Mouse (Mus musculus) forebrain, postnatal 0 days (tissue): ENCODE measurements around the gene Hist1h4k. TPM values are rescaled to one million over a fixed set of nuclear protein-coding genes. Genes with fewer than 3 reads are reported as not detected.
"Not testable (repeated sequence)": the region's sequence is repeated elsewhere in the genome, so short reads cannot be mapped to it uniquely, and the experiment has no call there.

Experiments
- ATAC-seq: fragments of 200-750 bp; cut with Nextera tagmentation; 2 replicates; pipeline ENCODE4 v1.8.0; 2017; ENCODE audit warnings: mild to moderate bottlenecking, moderate library complexity
- DNase-seq: peaks from one replicate; pipeline ENCODE4 v3.0.0-alpha.2; 2015
- H3K27ac ChIP-seq: fragments of 300-500 bp; sonication (generic); 2 replicates; pipeline ENCODE4 v1.5.1; 2014; ENCODE audit warnings: low read depth, mild to moderate bottlenecking, antibody characterized with exemption, low read length, moderate library complexity, mixed read lengths
- H3K27me3 ChIP-seq: fragments of 300-500 bp; sonication (generic); 2 replicates; pipeline ENCODE4 v1.6.1; 2014; ENCODE audit warnings: mild to moderate bottlenecking, low read length, mixed read lengths; ENCODE audit not compliant: insufficient read depth
- H3K36me3 ChIP-seq: fragments of 300-500 bp; sonication (generic); 2 replicates; pipeline ENCODE4 v1.6.1; 2014; ENCODE audit warnings: mild to moderate bottlenecking, moderate library complexity; ENCODE audit not compliant: insufficient read depth
- H3K4me1 ChIP-seq: fragments of 300-500 bp; sonication (generic); 2 replicates; pipeline ENCODE4 v1.6.1; 2014; ENCODE audit warnings: antibody characterized with exemption; ENCODE audit not compliant: insufficient read depth
- H3K4me2 ChIP-seq: fragments of 300-500 bp; sonication (generic); 2 replicates; pipeline ENCODE4 v1.6.1; 2014; ENCODE audit warnings: low read depth, mild to moderate bottlenecking, moderate library complexity
- H3K4me3 ChIP-seq: fragments of 300-500 bp; sonication (generic); 2 replicates; pipeline ENCODE4 v1.5.1; 2014; ENCODE audit warnings: low read depth, low read length, mixed read lengths
- H3K9ac ChIP-seq: fragments of 300-500 bp; sonication (generic); 2 replicates; pipeline ENCODE4 v1.6.1; 2014; ENCODE audit warnings: mild to moderate bottlenecking
- H3K9me3 ChIP-seq: fragments of 300-500 bp; sonication (generic); 2 replicates; pipeline ENCODE4 v1.6.1; 2016; ENCODE audit warnings: low read length
- CTCF ChIP-seq: sonication (generic); IDR thresholded peaks from 2 replicates; pipeline ENCODE4 v1.5.1; 2016; ENCODE audit warnings: antibody characterized with exemption, control low read depth, low read depth
- WGBS: fragments of 180-500 bp; shearing (Covaris S2); extraction: QIAGEN DNeasy Blood & Tissue Kit; methylation state at CpG from one replicate; pipeline ENCODE4 v1.1.7; 2014; 5-methylcytosine and 5-hydroxymethylcytosine counted together
- polyA plus RNA-seq: library from polyadenylated mRNA; unstranded; fragments of >200 nt; fragmentation: Nextera tagmentation; extraction: Ambion mirVana; gene quantifications from 2 replicates; pipeline ENCODE4 v1.2.1, GENCODE M21; 2015
- total RNA-seq: library from RNA; depleted of rRNA; stranded (reverse); fragments of >200 nt; gene quantifications from 2 replicates; pipeline ENCODE4 v1.2.3, GENCODE M21; 2014

Hist1h4k gene
- total and polyA plus RNA-seq, 2 experiments from 2014 or later: 635 TPM; not detected in 1

GRCm38 (mm10) chr13:21753051-21753523 lies 2.8 kb upstream of the Hist1h4k start:
- no peak for TF ChIP-seq CTCF
- Histone ChIP-seq H3K4me1 (peaks cover 18% of the 10 kb centered on the region), H3K4me3 (peak overlapping the region; percentile 43), H3K4me2 (peak overlapping the region; percentile 68), H3K9me3 (no peaks in the 10 kb centered on the region), H3K27me3 (no peaks in the 10 kb centered on the region), H3K36me3 (no peaks in the 10 kb centered on the region), H3K27ac (peak overlapping the region; percentile 87), H3K9ac (peak overlapping the region; percentile 56)
- ATAC-seq: no peak
- WGBS: 9% methylated on average over 10 of the region's 10 CpGs
- DNase-seq: peak; percentile 25

DNA sequence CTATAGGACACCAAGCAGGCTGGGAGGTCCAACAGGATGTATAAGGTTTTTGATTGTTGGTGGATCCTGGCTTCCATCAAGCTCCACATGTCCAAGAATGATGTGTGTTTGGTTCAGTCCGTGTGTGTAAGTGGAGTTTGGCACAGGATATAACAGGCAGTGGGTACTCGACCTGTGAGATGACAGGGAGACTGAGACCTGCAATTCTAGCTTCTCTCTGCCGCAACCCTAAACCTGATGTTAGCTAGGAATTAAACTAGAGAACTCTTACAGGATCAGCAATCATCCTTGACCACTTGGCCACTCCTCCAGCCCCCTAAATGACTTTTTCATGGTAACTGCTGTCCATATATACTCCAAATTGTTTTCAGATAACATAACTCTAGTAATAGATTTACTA lies 2.1 kb upstream of the Hist1h4k start:
- no peaks in the 10 kb centered on the region for H3K27me3 ChIP-seq
- TF ChIP-seq CTCF: no peak
- ATAC-seq (no peak), DNase-seq (no peak)
- no peaks in the 10 kb centered on the region for H3K9me3 ChIP-seq
- H3K9ac ChIP-seq: no peak overlapping the region
- no peak overlapping the region for H3K4me3 ChIP-seq
- 37% methylated on average over 3 of the region's 3 CpGs for WGBS
- peaks cover 18% of the 10 kb centered on the region for H3K4me1 ChIP-seq
- no peaks in the 10 kb centered on the region for H3K36me3 ChIP-seq
- H3K4me2 ChIP-seq: no peak overlapping the region
- H3K27ac ChIP-seq: no peak overlapping the region

DNA sequence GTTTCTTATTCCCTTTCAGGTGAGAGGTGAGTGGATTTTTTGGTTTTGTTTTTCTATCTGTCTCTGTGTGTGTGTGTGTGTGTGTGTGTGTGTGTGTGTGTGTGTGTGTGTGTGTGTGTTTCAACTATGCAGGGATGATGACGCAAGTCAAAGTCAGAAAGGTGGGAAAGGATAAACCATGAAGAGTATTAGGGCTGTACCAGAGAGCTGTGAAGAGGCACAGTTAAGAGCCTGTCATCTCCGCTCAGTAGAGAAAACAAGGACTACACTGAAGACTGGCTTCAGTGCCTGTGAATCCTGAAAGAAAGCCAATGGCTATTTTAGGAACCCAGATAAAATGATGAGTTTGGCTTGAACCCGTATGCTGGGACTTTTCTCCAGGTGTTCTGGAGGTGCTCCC lies 1.5 kb upstream of the Hist1h4k start:
- peaks cover 18% of the 10 kb centered on the region for H3K4me1 ChIP-seq
- ATAC-seq (no peak), DNase-seq (no peak)
- H3K27ac ChIP-seq: no peak overlapping the region
- no peak overlapping the region for H3K9ac ChIP-seq
- WGBS: 77% methylated on average over 3 of the region's 3 CpGs
- TF ChIP-seq CTCF: no peak
- H3K4me3 ChIP-seq: no peak overlapping the region
- H3K4me2 ChIP-seq: no peak overlapping the region
- no peaks in the 10 kb centered on the region for H3K9me3 ChIP-seq
- no peaks in the 10 kb centered on the region for H3K36me3 ChIP-seq
- H3K27me3 ChIP-seq: no peaks in the 10 kb centered on the region

- Histone ChIP-seq H3K4me3 (no peak overlapping the region), H3K27ac (no peak overlapping the region)
Measured at GRCm38 (mm10) chr13:21751417-21751816, 1.1 kb upstream of the Hist1h4k start.

GRCm38 (mm10) chr13:21749387-21750158 lies 732 bp downstream of the Hist1h4k start:
- peak overlapping the region; percentile 55 for H3K4me3 ChIP-seq
- 3% methylated on average over 5 of the region's 5 CpGs for WGBS
- H3K4me1 ChIP-seq: peaks cover 18% of the 10 kb centered on the region
- no peak for TF ChIP-seq CTCF
- H3K36me3 ChIP-seq: no peaks in the 10 kb centered on the region
- H3K27ac ChIP-seq: peak overlapping the region; percentile 71
- ATAC-seq (no peak), DNase-seq (peak; percentile 51)
- no peaks in the 10 kb centered on the region for H3K27me3 ChIP-seq
- peak overlapping the region; percentile 72 for H3K4me2 ChIP-seq
- no peaks in the 10 kb centered on the region for H3K9me3 ChIP-seq
- H3K9ac ChIP-seq: peak overlapping the region; percentile 64

More at GRCm38 (mm10) chr13:21751417-21751816, 1.1 kb upstream of the Hist1h4k start:
- H3K9me3 ChIP-seq: no peaks in the 10 kb centered on the region
- H3K36me3 ChIP-seq: no peaks in the 10 kb centered on the region
- TF ChIP-seq CTCF: no peak
- ATAC-seq (no peak), DNase-seq (no peak)
- peaks cover 18% of the 10 kb centered on the region for H3K4me1 ChIP-seq
- H3K9ac ChIP-seq: no peak overlapping the region
- H3K4me2 ChIP-seq: no peak overlapping the region
- H3K27me3 ChIP-seq: no peaks in the 10 kb centered on the region

DNA sequence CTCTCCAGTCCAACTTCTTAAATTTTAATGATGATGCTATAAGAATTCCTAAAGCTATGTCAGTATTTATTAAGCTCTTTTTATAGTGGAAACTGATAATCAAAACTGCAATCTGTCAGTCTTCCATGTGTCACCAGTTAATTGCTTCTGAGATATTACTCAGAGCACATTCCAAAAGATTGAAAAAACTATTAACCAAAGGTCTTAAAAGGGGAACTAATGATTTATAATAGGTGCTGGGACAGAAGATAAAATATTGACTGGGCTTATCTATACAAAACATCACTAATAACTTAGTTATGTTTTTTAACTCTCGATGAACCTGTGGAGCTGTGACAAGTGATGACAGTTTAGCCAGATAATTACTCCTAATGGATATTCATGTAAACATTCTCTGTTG lies 5.3 kb downstream of the Hist1h4k start:
- WGBS: 90% methylated on average over 1 of the region's 1 CpGs
- Histone ChIP-seq H3K27me3 (no peaks in the 10 kb centered on the region), H3K27ac (no peak overlapping the region), H3K4me3 (no peak overlapping the region), H3K9me3 (no peaks in the 10 kb centered on the region), H3K4me1 (peaks cover 13% of the 10 kb centered on the region), H3K36me3 (no peaks in the 10 kb centered on the region), H3K4me2 (no peak overlapping the region), H3K9ac (no peak overlapping the region)
- TF ChIP-seq CTCF: no peak
- DNase-seq: no peak
- ATAC-seq: no peak

DNA sequence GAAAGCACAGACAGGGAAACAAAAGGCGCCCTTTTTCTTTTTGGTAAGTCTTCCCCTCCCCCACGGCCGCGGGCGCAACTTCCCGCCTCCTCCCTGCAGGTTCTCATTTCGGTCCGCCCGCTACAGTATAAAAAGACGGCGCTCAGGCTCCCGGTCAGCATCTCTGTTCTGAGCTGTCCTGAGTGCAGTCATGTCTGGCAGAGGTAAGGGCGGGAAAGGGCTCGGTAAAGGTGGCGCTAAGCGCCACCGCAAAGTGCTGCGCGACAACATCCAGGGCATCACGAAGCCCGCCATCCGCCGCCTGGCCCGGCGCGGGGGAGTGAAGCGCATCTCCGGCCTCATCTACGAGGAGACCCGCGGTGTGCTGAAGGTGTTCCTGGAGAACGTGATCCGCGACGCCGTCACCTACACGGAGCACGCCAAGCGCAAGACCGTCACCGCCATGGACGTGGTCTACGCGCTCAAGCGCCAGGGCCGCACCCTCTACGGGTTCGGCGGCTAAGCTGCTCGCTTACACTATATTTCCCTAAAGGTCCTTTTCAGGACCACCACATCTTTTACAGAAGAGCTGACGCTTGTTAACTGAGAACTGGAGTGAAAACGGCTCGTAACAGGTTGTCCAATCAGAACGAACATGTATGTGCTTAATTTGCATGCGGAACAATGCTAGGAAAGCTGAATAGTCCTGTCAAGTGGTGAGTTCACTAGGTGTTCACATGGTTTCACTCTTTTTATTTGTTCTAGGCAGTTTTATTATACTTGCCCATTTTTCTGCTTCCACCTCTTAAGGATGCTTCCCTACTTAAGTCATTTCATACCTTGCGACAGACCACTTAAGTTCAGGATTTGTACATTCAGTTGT lies 15.2 kb downstream of the Hist1h4k start, which contains the start of gene Hist1h4j:
TSS of gene Hist1h4j (plus strand) at position 159 of the 862 bp plus-strand sequence.
- H3K27me3 ChIP-seq, H3K4me1 ChIP-seq, H3K36me3 ChIP-seq, H3K9me3 ChIP-seq: not testable (repeated sequence)
- WGBS: under 1% methylated on average over 41 of the region's 56 CpGs
- peak within 1 kb of the TSS; percentile 49 for H3K4me3 ChIP-seq
- ATAC-seq (peak; percentile 87), DNase-seq (peak; percentile 94)
- peak within 1 kb of the TSS; percentile 69 for H3K4me2 ChIP-seq
- H3K9ac ChIP-seq: peak within 1 kb of the TSS; percentile 64
- H3K27ac ChIP-seq: peak within 1 kb of the TSS; percentile 94
